32 mouse cellular contexts compared by ENCODE assay signal in genomic region chr13:38272624-38273023, GRCm38 (mm10).
"Had no signal": no experiment of that assay in that cellular context is flagged by ENCODE, and none has a peak within 500 bp of the region (broad histone marks: within the 10 kb centered on the region; RNA-seq: fewer than 3 reads in every experiment).

No protein-coding gene starts in this region.

- H3K9ac ChIP-seq: limb, embryonic 12.5 days; limb, embryonic 13.5 days; limb, embryonic 15.5 days; liver, embryonic 12.5 days; liver, embryonic 13.5 days; liver, embryonic 14.5 days; liver, embryonic 15.5 days; liver, postnatal 0 days; lung, embryonic 14.5 days; lung, embryonic 15.5 days; midbrain, embryonic 12.5 days; midbrain, embryonic 13.5 days; midbrain, embryonic 15.5 days; neural tube, embryonic 12.5 days had no signal

- H3K9me3 ChIP-seq: limb, embryonic 10.5 days; limb, embryonic 12.5 days; limb, embryonic 13.5 days; limb, embryonic 15.5 days; liver, embryonic 12.5 days; liver, embryonic 13.5 days; liver, embryonic 15.5 days; lung, embryonic 15.5 days; megakaryocyte, embryonic 14.5 days; midbrain, embryonic 10.5 days; midbrain, embryonic 12.5 days; midbrain, embryonic 13.5 days; midbrain, embryonic 15.5 days; neural tube, embryonic 12.5 days had no signal

- H3K4me2 ChIP-seq: limb, embryonic 12.5 days; limb, embryonic 13.5 days; limb, embryonic 15.5 days; liver, embryonic 11.5 days; liver, embryonic 12.5 days; liver, embryonic 13.5 days; liver, embryonic 15.5 days; lung, embryonic 14.5 days; lung, embryonic 15.5 days; midbrain, embryonic 11.5 days; midbrain, embryonic 12.5 days; midbrain, embryonic 13.5 days; midbrain, embryonic 15.5 days; neural tube, embryonic 12.5 days had no signal

- ATAC-seq: liver, embryonic 12.5 days; liver, postnatal 0 days; lung, postnatal 0 days; midbrain, embryonic 13.5 days; midbrain, embryonic 15.5 days; midbrain, embryonic 16.5 days had no signal

- DNase-seq: left cerebral cortex, postnatal 4 days; liver; liver, embryonic 13.5 days; liver, postnatal 0 days; lung, adult 18-20 months; lung, adult 2 months; lung, embryonic 14.5 days; lung, postnatal 10 days; lung, postnatal 14 days; lung, postnatal 36 days; lung, postnatal 4 days; midbrain, embryonic 14.5 days had no signal

- H3K36me3 ChIP-seq: limb, embryonic 10.5 days; limb, embryonic 12.5 days; limb, embryonic 13.5 days; limb, embryonic 15.5 days; liver, embryonic 12.5 days; liver, embryonic 13.5 days; liver, embryonic 15.5 days; lung, embryonic 15.5 days; midbrain, embryonic 10.5 days; midbrain, embryonic 12.5 days; midbrain, embryonic 13.5 days; midbrain, embryonic 15.5 days; neural tube, embryonic 12.5 days had no signal

- H3K27ac ChIP-seq: limb, embryonic 10.5 days; limb, embryonic 12.5 days; limb, embryonic 13.5 days; limb, embryonic 15.5 days; liver, embryonic 12.5 days; liver, embryonic 13.5 days; liver, embryonic 14.5 days; liver, embryonic 15.5 days; lung, embryonic 15.5 days; macrophage; midbrain, embryonic 10.5 days; midbrain, embryonic 12.5 days; midbrain, embryonic 13.5 days; midbrain, embryonic 15.5 days; neural tube, embryonic 12.5 days had no signal

- H3K4me3 ChIP-seq: limb, embryonic 10.5 days; limb, embryonic 12.5 days; limb, embryonic 13.5 days; limb, embryonic 15.5 days; liver, embryonic 12.5 days; liver, embryonic 13.5 days; liver, embryonic 15.5 days; lung, embryonic 15.5 days; megakaryocyte, embryonic 14.5 days; midbrain, embryonic 10.5 days; midbrain, embryonic 12.5 days; midbrain, embryonic 13.5 days; midbrain, embryonic 15.5 days; myocyte; neural tube, embryonic 12.5 days had no signal

- H3K4me1 ChIP-seq: limb, embryonic 10.5 days; limb, embryonic 12.5 days; limb, embryonic 13.5 days; limb, embryonic 15.5 days; liver, embryonic 12.5 days; liver, embryonic 13.5 days; liver, embryonic 15.5 days; lung, embryonic 15.5 days; megakaryocyte, embryonic 14.5 days; midbrain, embryonic 10.5 days; midbrain, embryonic 12.5 days; midbrain, embryonic 13.5 days; midbrain, embryonic 15.5 days; neural tube, embryonic 12.5 days had no signal

- H3K27me3 ChIP-seq: limb, embryonic 12.5 days; limb, embryonic 13.5 days; limb, embryonic 15.5 days; liver, embryonic 12.5 days; liver, embryonic 13.5 days; liver, embryonic 15.5 days; lung, embryonic 15.5 days; megakaryocyte, embryonic 14.5 days; midbrain, embryonic 12.5 days; midbrain, embryonic 13.5 days; midbrain, embryonic 15.5 days; neural tube, embryonic 12.5 days had no signal
